10 mouse cellular contexts compared by ENCODE assay signal in the genomic region with DNA sequence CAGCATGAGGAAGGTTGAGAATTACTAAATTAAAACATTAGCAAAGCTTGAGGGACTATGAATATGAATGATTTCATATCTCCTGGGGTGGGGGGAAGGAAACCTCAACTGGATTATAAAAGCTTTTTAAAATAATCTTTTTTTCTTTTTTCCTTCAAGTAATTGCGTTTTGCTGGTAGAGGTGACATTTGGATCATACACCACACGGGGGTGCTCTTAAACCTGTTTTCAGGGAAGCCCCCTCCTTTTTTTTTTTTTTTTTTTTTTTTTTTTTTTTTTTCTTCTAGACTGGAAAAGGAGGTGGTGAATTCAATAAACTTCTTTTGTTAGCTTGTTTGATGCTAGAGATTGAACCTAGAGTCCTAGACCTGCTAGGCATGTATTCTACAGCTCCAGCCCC. TPM values are rescaled to one million over a fixed set of nuclear protein-coding genes. Genes with fewer than 3 reads are reported as not detected.
DNase-seq lines count a peak whose midpoint lies in the region; ATAC-seq and TF ChIP-seq lines count a peak whose summit lies in the region.
"Had no signal": no experiment of that assay in that cellular context is flagged by ENCODE, and none has a peak within 500 bp of the region (broad histone marks: within the 10 kb centered on the region; RNA-seq: fewer than 3 reads in every experiment).

No protein-coding gene starts in this region.

- H3K4me1 ChIP-seq in limb, embryonic 14.5 days (ENCODE audit: control insufficient read depth, insufficient read depth, low read length), result no peaks in the 10 kb centered on the region

- DNase-seq in adrenal gland, postnatal 14 days, result peak; percentile 22
- DNase-seq in adrenal gland, adult 18-20 months (ENCODE audit: low spot score in 2 of 2), result no peak
- DNase-seq in left cerebral cortex, postnatal 14 days (ENCODE audit: low spot score in 2 of 2), result peak; percentile 68 to 70
- DNase-seq in left cerebral cortex, adult 8-10 months (ENCODE audit: low spot score in 2 of 2), result no peak
- peak; percentile 83 for DNase-seq in NIH3T3 (ENCODE audit: low read depth)
- peak; percentile 75 for DNase-seq in limb, embryonic 14.5 days (ENCODE audit: low spot score)
- no peak for DNase-seq in spleen, postnatal 36 days (ENCODE audit: low spot score in 2 of 2)
- DNase-seq in frontal cortex, postnatal 25 days (ENCODE audit: low spot score in 2 of 2), result no peak

- H3K36me3 ChIP-seq in limb, embryonic 14.5 days (ENCODE audit: control insufficient read depth, insufficient read depth, low read length), result peaks cover 18% of the 10 kb centered on the region; the same call in 1 of the 2 replicates

- no peak overlapping the region for H3K4me3 ChIP-seq in limb, embryonic 14.5 days (replicated peaks; ENCODE audit: low read length)

- no peak overlapping the region for H3K27ac ChIP-seq in limb, embryonic 14.5 days (replicated peaks; ENCODE audit: low read depth, low read length)

- H3K27me3 ChIP-seq in limb, embryonic 14.5 days (ENCODE audit: control insufficient read depth, insufficient read depth, low read length), result no peaks in the 10 kb centered on the region

- no peak overlapping the region for H3K4me2 ChIP-seq in limb, embryonic 14.5 days (replicated peaks; ENCODE audit: low read depth, low read length, severe bottlenecking)

- WGBS in limb, embryonic 14.5 days, result 13% methylated on average over 2 of the region's 2 CpGs

- ATAC-seq in limb, embryonic 14.5 days (ENCODE audit: low FRiP score, low read depth), result no peak
- ATAC-seq: inflammation-experienced regulatory T-cells, adult 6 months had no signal

- intact Hi-C loops in left cerebral cortex, postnatal 14 days (cut with DNase I), result no loop called here

- no peak for TF ChIP-seq POLR2A in limb, embryonic 14.5 days (IDR thresholded peaks at IDR 0.05; ENCODE audit: borderline replicate concordance, extremely low read depth, insufficient read depth, insufficient read length)

- H3K9me3 ChIP-seq in limb, embryonic 14.5 days (ENCODE audit: control insufficient read depth, low read length), result no peaks in the 10 kb centered on the region

- no peak overlapping the region for H3K9ac ChIP-seq in limb, embryonic 14.5 days (ENCODE audit: low read depth, low read length, severe bottlenecking)

RNA-seq across cellular contexts. Expression of gene Stx8, which starts 9.3 kb away (rescaled TPM):
- 28.5 and 35.5 TPM in 2 replicates for total RNA-seq in adrenal gland, postnatal 14 days (2021)
- 10 to 100 TPM; 30.5 to 35.4 TPM for total RNA-seq in adrenal gland, adult 18-20 months (2021)
- 10 to 100 TPM; 31.7 to 36.2 TPM for total RNA-seq in left cerebral cortex, postnatal 14 days (2021)
- total RNA-seq in left cerebral cortex, adult 8-10 months (2022), result 10 to 100 TPM; 27.4 to 41.6 (median 32.4) TPM
- polyA plus RNA-seq in limb, embryonic 14.5 days (2012; rRNA removed), result 14.6 and 23.3 TPM in 2 replicates
- 62.1 and 65.3 TPM in 2 replicates for polyA plus RNA-seq in limb, embryonic 14.5 days (2014; fragmentation: Nextera tagmentation; extraction: Ambion mirVana)

RNA-seq across cellular contexts. Expression of gene Cfap52, which starts 9.8 kb away (rescaled TPM):
- total RNA-seq in adrenal gland, postnatal 14 days (2021), result not detected in 2 replicates
- total RNA-seq in adrenal gland, adult 18-20 months (2021), result not detected
- total RNA-seq in left cerebral cortex, postnatal 14 days (2021), result 10 to 100 TPM in 1 of 2 experiments, 1 to 10 TPM in 1; 8.7 to 10.1 TPM
- total RNA-seq in left cerebral cortex, adult 8-10 months (2022), result 1 to 10 TPM; 4.9 to 8.6 (median 5.8) TPM
- polyA plus RNA-seq in limb, embryonic 14.5 days (2012; rRNA removed), result 1.3 and 1.5 TPM in 2 replicates
- 0.97 and 1.0 TPM in 2 replicates for polyA plus RNA-seq in limb, embryonic 14.5 days (2014; fragmentation: Nextera tagmentation; extraction: Ambion mirVana)
- polyA plus RNA-seq: inflammation-experienced regulatory T-cells, adult 6 months; spleen, adult 2 months had no signal

RNA-seq across cellular contexts. Expression of gene Usp43, which starts 53.3 kb away (rescaled TPM):
- 2.0 and 2.1 TPM in 2 replicates for total RNA-seq in adrenal gland, postnatal 14 days (2021)
- total RNA-seq in adrenal gland, adult 18-20 months (2021), result 1 to 10 TPM in 1 of 2 experiments, under 1 TPM in 1; 0.56 to 1.2 TPM
- total RNA-seq in left cerebral cortex, postnatal 14 days (2021), result 10 to 100 TPM; 11.1 to 12.2 TPM
- 1 to 10 TPM; 3.0 to 4.6 (median 3.9) TPM for total RNA-seq in left cerebral cortex, adult 8-10 months (2022)
- polyA plus RNA-seq in limb, embryonic 14.5 days (2012; rRNA removed), result 1.9 and 2.0 TPM in 2 replicates
- 1.7 and 1.8 TPM in 2 replicates for polyA plus RNA-seq in limb, embryonic 14.5 days (2014; fragmentation: Nextera tagmentation; extraction: Ambion mirVana)
- polyA plus RNA-seq: inflammation-experienced regulatory T-cells, adult 6 months had no signal

Comparison
In these comparisons a context has a peak if more than half of its experiments do, and no peak if none do; other contexts are left out.
1. DNase-seq: peak in adrenal gland, postnatal 14 days (single experiment), left cerebral cortex, postnatal 14 days (2 of 2), NIH3T3 (single experiment) and limb, embryonic 14.5 days (single experiment); none in adrenal gland, adult 18-20 months (0 of 2), left cerebral cortex, adult 8-10 months (0 of 2), spleen, postnatal 36 days (0 of 2) and frontal cortex, postnatal 25 days (0 of 2).